Mouse (Mus musculus) cerebellum, adult (tissue): ENCODE data around the gene Snta1.
"Not testable (repeated sequence)": the region's sequence is repeated elsewhere in the genome, so short reads cannot be mapped to it uniquely, and the experiment has no call there.

Experiments
- ATAC-seq: cut with Nextera tagmentation; 2 replicates; pipeline ENCODE4 v1.9.2; 2017; ENCODE audit warnings: mild to moderate bottlenecking, moderate library complexity, mixed read lengths; ENCODE audit not compliant: insufficient number of reproducible peaks, low FRiP score, low TSS enrichment

Gene Snta1

DNA sequence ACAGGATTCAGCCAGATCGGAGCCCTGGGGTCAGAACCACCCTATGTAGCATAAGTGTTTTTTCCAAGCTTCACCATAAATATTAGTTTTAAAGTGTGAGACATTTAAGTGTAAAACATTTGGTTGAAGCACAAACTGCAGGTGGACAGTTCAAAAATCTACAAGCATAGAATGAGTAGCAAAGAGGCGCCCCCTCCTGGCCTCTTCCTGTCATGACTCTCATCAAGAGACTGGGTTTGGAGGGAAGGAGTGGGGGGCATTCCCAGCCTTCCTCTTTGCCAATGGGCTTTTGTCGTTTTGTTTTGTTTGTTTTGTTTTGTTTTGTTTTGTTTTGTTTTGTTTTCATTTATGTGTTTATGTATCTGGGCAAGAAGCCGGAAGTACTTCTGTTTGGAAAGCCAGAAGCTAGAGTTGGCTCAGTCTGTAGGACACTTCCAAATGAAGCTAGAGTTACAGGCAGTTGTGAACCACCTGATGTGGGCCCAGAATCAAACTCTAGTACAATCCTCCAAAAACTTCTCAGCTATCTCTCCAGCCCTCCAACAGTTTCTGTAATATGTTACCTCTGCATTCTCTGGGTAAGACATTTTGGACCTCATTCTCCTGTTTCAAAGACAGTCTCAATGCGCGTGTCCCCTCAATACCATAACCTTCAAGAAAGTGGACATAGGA lies 33.8 kb downstream of the Snta1 start:
- no peak for ATAC-seq

GRCm38 (mm10) chr2:154372842-154373500 lies 34.9 kb downstream of the Snta1 start, which contains the start of gene Cdk5rap1:
Cdk5rap1 (minus strand) TSS chr2:154373010.
- ATAC-seq, result no peak

DNA sequence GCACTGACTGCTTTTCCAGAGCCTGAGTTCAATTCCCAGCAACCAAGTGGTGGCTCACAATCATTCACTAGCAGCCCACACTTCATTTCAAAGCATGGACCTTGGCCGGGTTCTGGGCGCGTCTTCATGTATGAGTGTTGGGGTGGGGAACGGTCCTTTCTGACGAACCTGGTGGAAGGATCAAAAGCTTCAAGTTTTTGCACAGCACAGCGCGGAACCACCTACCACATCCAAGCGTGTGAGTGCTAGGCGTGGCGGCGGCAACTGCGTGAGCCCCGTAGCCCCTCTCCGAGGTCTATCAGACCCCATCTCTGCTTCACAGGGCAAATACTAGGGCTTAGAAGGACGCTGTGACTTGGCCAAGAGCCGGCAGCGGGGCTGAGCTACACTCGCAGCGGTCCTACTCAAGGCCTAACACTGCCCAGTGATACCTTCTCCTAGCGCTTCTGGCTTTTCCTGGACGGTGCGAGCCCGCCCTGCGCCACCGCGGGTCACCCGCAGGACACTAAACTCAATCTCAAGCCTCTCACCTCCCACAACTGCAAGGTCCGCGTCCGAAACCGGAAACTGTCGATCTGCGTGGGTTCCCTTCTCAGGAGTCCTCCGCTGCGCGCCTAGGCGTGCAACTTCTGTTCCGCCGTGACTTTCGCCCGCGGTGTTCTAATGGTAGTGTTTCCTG lies 35.6 kb downstream of the Snta1 start:
- ATAC-seq, result peak; percentile 76

DNA sequence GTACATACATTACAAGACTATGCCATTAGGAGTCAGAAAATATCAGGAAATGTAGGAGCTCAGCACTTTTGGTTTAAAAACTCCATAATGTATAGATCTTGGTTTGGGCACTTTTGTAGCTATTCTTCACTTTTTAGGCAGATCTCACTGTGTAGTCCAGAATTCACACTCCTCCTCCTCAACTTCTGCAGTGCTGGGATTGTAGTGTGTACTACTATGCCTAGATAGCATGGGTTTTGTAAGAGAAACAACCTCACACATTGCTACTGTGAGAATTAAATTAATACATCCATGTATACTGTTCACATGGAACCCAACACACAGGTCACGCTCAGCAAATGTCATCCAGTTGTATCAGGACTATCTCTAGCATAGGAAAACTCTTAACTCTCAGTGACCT lies 40.4 kb downstream of the Snta1 start:
- ATAC-seq, result no peak

DNA sequence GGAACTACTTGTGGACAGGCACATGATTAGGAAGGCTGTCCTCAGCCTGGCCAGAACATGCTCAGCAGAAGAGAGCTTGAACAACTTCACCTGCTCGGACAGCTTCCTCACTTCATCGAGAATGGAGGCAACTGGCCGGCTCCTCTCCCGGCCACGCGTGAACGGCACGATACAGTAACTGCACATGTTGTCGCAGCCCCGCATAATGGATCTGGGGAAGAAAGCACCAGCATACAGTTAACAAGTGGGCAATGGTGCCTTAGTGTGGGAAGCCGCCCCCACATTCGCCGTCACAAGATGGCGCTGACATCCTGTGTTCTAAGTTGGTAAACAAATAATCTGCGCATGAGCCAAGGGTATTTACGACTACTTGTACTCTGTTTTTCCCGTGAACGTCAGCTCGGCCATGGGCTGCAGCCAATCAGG lies 53.9 kb downstream of the Snta1 start:
- not testable (repeated sequence) for ATAC-seq

DNA sequence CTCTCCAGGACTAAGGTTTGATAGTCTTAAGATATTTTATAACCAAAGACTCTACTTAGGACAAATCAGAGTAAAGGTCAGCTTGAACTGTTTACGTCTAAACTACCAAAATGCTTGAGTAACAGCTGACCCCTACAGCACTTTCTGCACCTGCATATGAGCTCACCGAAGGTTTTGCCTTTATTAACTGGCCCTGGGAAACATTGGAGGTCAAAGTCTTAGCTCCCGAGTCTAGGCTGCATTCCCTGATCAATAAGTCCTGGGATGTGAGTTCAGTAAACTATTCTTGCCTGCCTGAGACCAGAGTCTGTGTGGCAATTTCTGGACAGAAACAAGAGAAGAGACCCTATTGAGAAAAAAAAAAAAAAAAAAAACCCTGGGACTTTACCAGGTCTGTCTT lies 59.7 kb downstream of the Snta1 start:
- ATAC-seq, result no peak

DNA sequence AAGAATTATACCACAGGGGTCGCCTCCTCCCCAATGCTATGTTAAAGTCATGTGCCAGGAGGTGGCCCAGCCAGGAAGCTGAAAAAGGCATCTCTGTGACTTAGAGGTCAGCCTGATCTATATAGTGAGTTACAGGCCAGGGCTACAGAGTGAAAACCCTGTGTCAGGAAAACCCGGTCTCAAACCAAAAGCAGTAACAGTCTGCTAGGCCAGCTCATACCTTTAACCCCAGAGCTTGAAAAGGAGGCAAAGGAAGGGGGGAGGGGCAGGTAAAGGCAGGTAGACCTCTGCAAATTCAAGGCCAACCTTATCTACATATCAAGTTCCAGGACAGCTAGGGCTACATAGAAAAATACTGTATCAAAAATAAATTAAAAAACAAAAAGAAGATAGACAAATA lies 68.5 kb downstream of the Snta1 start:
- ATAC-seq, result no peak

DNA sequence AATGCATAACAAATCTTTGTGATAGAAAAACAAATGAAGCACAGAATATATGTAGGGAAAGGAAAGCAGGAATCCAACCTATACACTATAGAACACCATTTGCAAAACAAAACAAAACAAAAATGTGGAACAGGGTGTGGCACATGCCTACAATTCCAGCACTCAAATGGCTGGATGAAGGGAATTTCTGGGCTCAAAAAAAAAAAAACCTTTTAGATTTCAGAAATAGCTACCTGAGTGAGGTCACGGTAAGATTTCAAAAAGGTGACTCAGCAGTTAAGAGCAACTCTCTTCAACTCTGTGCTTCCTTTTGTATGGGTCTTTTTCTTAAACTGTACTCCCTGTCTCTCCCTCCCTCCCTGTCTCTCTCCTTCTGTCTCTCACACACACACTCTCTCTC lies 69.7 kb downstream of the Snta1 start:
- ATAC-seq, result no peak

- ATAC-seq, result no peak
These were observed 72.3 kb downstream of the Snta1 start for GRCm38 (mm10) chr2:154335572-154335971.

GRCm38 (mm10) chr2:154326852-154327251 lies 81.0 kb downstream of the Snta1 start:
- ATAC-seq, result no peak
